Comparison of ENCODE assay signal across 10 mouse cellular contexts in genomic region chr17:78197111-78197510, GRCm38 (mm10). TPM values are rescaled to one million over a fixed set of nuclear protein-coding genes. Genes with fewer than 3 reads are reported as not detected.
A peak's percentile ranks its signal among the peaks of the same experiment; 100 is the strongest.
DNase-seq lines count a peak whose midpoint lies in the region; ATAC-seq and TF ChIP-seq lines count a peak whose summit lies in the region.
"Had no signal": no experiment of that assay in that cellular context is flagged by ENCODE, and none has a peak within 500 bp of the region (broad histone marks: within the 10 kb centered on the region; RNA-seq: fewer than 3 reads in every experiment).

No protein-coding gene starts in this region.

- no peaks in the 10 kb centered on the region for H3K9me3 ChIP-seq in E14TG2a.4 (ENCODE audit: low read length)
- H3K9me3 ChIP-seq: embryonic facial prominence, embryonic 12.5 days; limb, embryonic 12.5 days had no signal

- WGBS in bone marrow, adult 2 months, result 30% methylated on average over 7 of the region's 7 CpGs

- H3K4me1 ChIP-seq in E14TG2a.4 (replicated peaks; ENCODE audit: low read depth, low read length), result peaks cover 19% of the 10 kb centered on the region
- H3K4me1 ChIP-seq in bone marrow, adult 2 months (ENCODE audit: control insufficient read depth, insufficient read depth, low read length), result no peaks in the 10 kb centered on the region; the same call in 1 of the 2 replicates

- H3K36me3 ChIP-seq in E14TG2a.4 (ENCODE audit: insufficient read depth, low read length), result no peaks in the 10 kb centered on the region
- H3K36me3 ChIP-seq: embryonic facial prominence, embryonic 12.5 days; limb, embryonic 12.5 days had no signal

- H3K4me3 ChIP-seq in E14TG2a.4 (replicated peaks; ENCODE audit: low read length), result no peak overlapping the region
- H3K4me3 ChIP-seq in bone marrow, adult 2 months (replicated peaks; ENCODE audit: control insufficient read depth, low read depth, low read length), result no peak overlapping the region
- H3K4me3 ChIP-seq: embryonic facial prominence, embryonic 12.5 days; limb, embryonic 12.5 days had no signal

- intact Hi-C loops in left cerebral cortex, postnatal 4 days (cut with DNase I), result no loop called here

- TF ChIP-seq CTCF in E14TG2a.4 (conservative IDR thresholded peaks at IDR 0.05; ENCODE audit: low read length), result peak; percentile 18
- TF ChIP-seq CTCF in bone marrow, adult 2 months (IDR thresholded peaks at IDR 0.05; ENCODE audit: control insufficient read depth, insufficient read depth, low read length), result peak; percentile 66

- TF ChIP-seq POLR2A in bone marrow, adult 2 months (IDR thresholded peaks at IDR 0.05; ENCODE audit: borderline replicate concordance, control insufficient read depth, low read depth, low read length), result no peak

- DNase-seq in layer of hippocampus, adult 11-12 months (ENCODE audit: low spot score), result peak; percentile 60
- DNase-seq in layer of hippocampus, adult 8-10 months (ENCODE audit: low spot score in 2 of 2), result no peak
- DNase-seq in gastrocnemius, adult 18-20 months (ENCODE audit: low spot score), result peak; percentile 78
- DNase-seq in left cerebral cortex, postnatal 4 days, result peak; percentile 64
- DNase-seq in ovary, postnatal 36 days (ENCODE audit: low spot score), result peak; percentile 61

- ATAC-seq in erythroid progenitor cell, adult 5-6 weeks (replicated peaks; ENCODE audit: low FRiP score, poor library complexity, severe bottlenecking), result no peak

- no peak overlapping the region for H3K27ac ChIP-seq in bone marrow, adult 2 months (ENCODE audit: control insufficient read depth, insufficient read depth, low read depth, low read length, poor library complexity)
- H3K27ac ChIP-seq: embryonic facial prominence, embryonic 12.5 days; limb, embryonic 12.5 days had no signal

- H3K27me3 ChIP-seq in E14TG2a.4 (ENCODE audit: insufficient read depth, low read length), result peaks cover 44% of the 10 kb centered on the region

RNA-seq across cellular contexts. Expression of gene Crim1, which starts 2.9 kb away (rescaled TPM):
- 100 to 1,000 TPM; 134 to 154 (median 144) TPM for total RNA-seq in layer of hippocampus, adult 8-10 months (2022)
- polyA plus RNA-seq in bone marrow, adult 2 months (2011; ENCODE audit: insufficient read depth, insufficient read length, low replicate concordance, missing spikeins), result 0.77 and 1.7 TPM in 2 replicates
- 10 to 100 TPM; 53.6 to 74.0 TPM for total RNA-seq in gastrocnemius, adult 18-20 months (2021)
- total RNA-seq in left cerebral cortex, postnatal 4 days (2021), result 10 to 100 TPM; 60.1 to 71.5 TPM
- 0.36 and 0.84 TPM in 2 replicates for total RNA-seq in erythroid progenitor cell, adult 5-6 weeks (2015; ENCODE audit: low replicate concordance)
- 2.1 TPM in 1 of 2 replicates, not detected in the other for total RNA-seq in erythroid progenitor cell, adult 5-6 weeks (2017; ENCODE audit: low replicate concordance)

Comparison
In these comparisons a context has a peak if more than half of its experiments do, and no peak if none do; other contexts are left out.
1. DNase-seq: peak in layer of hippocampus, adult 11-12 months (single experiment), gastrocnemius, adult 18-20 months (single experiment), left cerebral cortex, postnatal 4 days (single experiment) and ovary, postnatal 36 days (single experiment); none in layer of hippocampus, adult 8-10 months (0 of 2).
2. RNA of gene Crim1, which starts 2.9 kb away (total RNA-seq): 134 to 154 TPM in layer of hippocampus, adult 8-10 months, 53.6 to 74.0 TPM in gastrocnemius, adult 18-20 months and 60.1 to 71.5 TPM in left cerebral cortex, postnatal 4 days; 0.36 to 2.1 TPM in erythroid progenitor cell, adult 5-6 weeks; every median in the first group is over 10 times any median in the second.